Mouse (Mus musculus): Measurements from ENCODE around the gene Pou2f3. TPM values are rescaled to one million over a fixed set of nuclear protein-coding genes. Genes with fewer than 3 reads are reported as not detected.

Pou2f3 gene
- total RNA-seq, 2 experiments from 2014 or later = 0.14 TPM; not detected in 1

GRCm38 (mm10) chr9:43085686-43086285 lies 124.4 kb downstream of the Pou2f3 start:
- no peak for DNase-seq (ENCODE audit: low spot score in 2 of 2)

GRCm38 (mm10) chr9:43084496-43085362 lies 125.4 kb downstream of the Pou2f3 start:
- no peak for DNase-seq (ENCODE audit: low spot score in 2 of 2)

GRCm38 (mm10) chr9:43083441-43084055 lies 126.6 kb downstream of the Pou2f3 start:
- no peak for DNase-seq (ENCODE audit: low spot score in 2 of 2)

- DNase-seq (ENCODE audit: low spot score in 2 of 2) = no peak
Observed at GRCm38 (mm10) chr9:43078711-43079110, 131.5 kb downstream of the Pou2f3 start.

- DNase-seq (ENCODE audit: low spot score in 2 of 2) = no peak
Observed at GRCm38 (mm10) chr9:43076163-43076562, 134.0 kb downstream of the Pou2f3 start.

GRCm38 (mm10) chr9:43074611-43075010 lies 135.6 kb downstream of the Pou2f3 start:
- no peak for DNase-seq (ENCODE audit: low spot score in 2 of 2)

Other genes with a start within 250 kb of the Pou2f3 start
- 100 to 1,000 TPM in 1 of 2 experiments, 10 to 100 TPM in 1; 98.7 to 111 TPM for gene Arhgef12, start 103.1 kb downstream of the Pou2f3 start, total RNA-seq (2021)
- 1 to 10 TPM; 6.5 to 8.6 TPM for gene Tmem136, start 93.8 kb downstream of the Pou2f3 start, total RNA-seq (2021)
- gene Oaf, start 29.5 kb upstream of the Pou2f3 start, total RNA-seq (2021) = 10 to 100 TPM; 31.6 to 32.2 TPM
- gene Trim29, start 100.5 kb upstream of the Pou2f3 start, total RNA-seq (2021) = under 1 TPM in 1 of 2 experiments, not detected in 1; 0.25 TPM

All from adrenal gland, postnatal 4 days (tissue).